Mouse (Mus musculus) embryonic facial prominence, embryonic 10.5 days (tissue): ENCODE measurements around the gene Tmem102. TPM values are rescaled to one million over a fixed set of nuclear protein-coding genes. Genes with fewer than 3 reads are reported as not detected.
A peak's percentile ranks its signal among the peaks of the same experiment; 100 is the strongest.

ENCODE experiments used
- DNase-seq: peaks from one replicate; pipeline ENCODE4 v3.0.0-alpha.2; 2017; ENCODE audit warnings: low spot score
- H3K27ac ChIP-seq: fragments of 300-500 bp; sonication (generic); replicated peaks from 2 replicates; pipeline ENCODE4 v1.5.1; 2016; ENCODE audit warnings: mild to moderate bottlenecking
- H3K27me3 ChIP-seq: fragments of 300-500 bp; sonication (generic); replicated peaks from 2 replicates; pipeline ENCODE4 v1.6.1; 2016; ENCODE audit warnings: low read depth, mild to moderate bottlenecking; ENCODE audit not compliant: poor library complexity, severe bottlenecking
- H3K36me3 ChIP-seq: fragments of 300-500 bp; sonication (generic); replicated peaks from 2 replicates; pipeline ENCODE4 v1.6.1; 2016; ENCODE audit warnings: mild to moderate bottlenecking, moderate library complexity
- H3K4me1 ChIP-seq: fragments of 300-500 bp; sonication (generic); 2 replicates; pipeline ENCODE4 v1.6.1; 2016
- H3K4me3 ChIP-seq: fragments of 300-500 bp; sonication (generic); 2 replicates; pipeline ENCODE4 v1.5.1; 2016; ENCODE audit warnings: mild to moderate bottlenecking, moderate library complexity
- H3K9me3 ChIP-seq: fragments of 300-500 bp; sonication (generic); 2 replicates; pipeline ENCODE4 v1.6.1; 2016; ENCODE audit warnings: mild to moderate bottlenecking
- WGBS: fragments of 180-500 bp; shearing (Covaris S2); methylation state at CpG from one replicate; pipeline ENCODE4 v1.1.7; 2016; 5-methylcytosine and 5-hydroxymethylcytosine counted together
- polyA plus RNA-seq: library from polyadenylated mRNA; unstranded; fragments of >200 nt; fragmentation: Nextera tagmentation; extraction: Ambion mirVana; gene quantifications from 2 replicates; pipeline ENCODE4 v1.2.1, GENCODE M21; 2016

The Tmem102 gene
- polyA plus RNA-seq, 1 experiment from 2014 or later, result 2.7 TPM

DNA sequence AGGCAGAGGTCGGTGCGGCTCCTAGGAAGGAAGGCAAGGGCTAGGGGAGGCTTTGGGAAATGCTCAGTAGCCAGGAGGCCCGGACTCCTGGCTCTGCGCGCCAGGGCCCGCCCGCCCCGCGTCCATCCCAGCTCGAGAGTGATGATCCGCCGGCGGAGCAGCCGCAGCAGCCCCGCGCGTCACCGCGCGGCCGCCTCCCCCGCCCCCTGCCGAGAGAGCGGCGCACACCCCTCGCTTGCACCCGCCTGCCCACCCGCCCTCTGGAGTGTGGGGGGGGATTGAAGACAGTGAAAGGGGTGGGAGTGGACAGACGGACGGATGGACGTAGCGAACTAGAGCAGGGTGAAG is 32.2 kb upstream of the Tmem102 start, which contains the start of gene Nlgn2:
TSS of gene Nlgn2 (minus strand) at position 181 of the 348 bp plus-strand sequence.
- H3K4me1 ChIP-seq, result peaks cover 58% of the 10 kb centered on the region
- under 1% methylated on average over 32 of the region's 32 CpGs for WGBS
- H3K4me3 ChIP-seq, result peak within 1 kb of the TSS; percentile 88
- H3K27me3 ChIP-seq, result peaks cover 44% of the 10 kb centered on the region
- DNase-seq, result no peak
- peak within 1 kb of the TSS; percentile 90 for H3K27ac ChIP-seq
- no peaks in the 10 kb centered on the region for H3K9me3 ChIP-seq
- peaks cover 15% of the 10 kb centered on the region for H3K36me3 ChIP-seq

DNA sequence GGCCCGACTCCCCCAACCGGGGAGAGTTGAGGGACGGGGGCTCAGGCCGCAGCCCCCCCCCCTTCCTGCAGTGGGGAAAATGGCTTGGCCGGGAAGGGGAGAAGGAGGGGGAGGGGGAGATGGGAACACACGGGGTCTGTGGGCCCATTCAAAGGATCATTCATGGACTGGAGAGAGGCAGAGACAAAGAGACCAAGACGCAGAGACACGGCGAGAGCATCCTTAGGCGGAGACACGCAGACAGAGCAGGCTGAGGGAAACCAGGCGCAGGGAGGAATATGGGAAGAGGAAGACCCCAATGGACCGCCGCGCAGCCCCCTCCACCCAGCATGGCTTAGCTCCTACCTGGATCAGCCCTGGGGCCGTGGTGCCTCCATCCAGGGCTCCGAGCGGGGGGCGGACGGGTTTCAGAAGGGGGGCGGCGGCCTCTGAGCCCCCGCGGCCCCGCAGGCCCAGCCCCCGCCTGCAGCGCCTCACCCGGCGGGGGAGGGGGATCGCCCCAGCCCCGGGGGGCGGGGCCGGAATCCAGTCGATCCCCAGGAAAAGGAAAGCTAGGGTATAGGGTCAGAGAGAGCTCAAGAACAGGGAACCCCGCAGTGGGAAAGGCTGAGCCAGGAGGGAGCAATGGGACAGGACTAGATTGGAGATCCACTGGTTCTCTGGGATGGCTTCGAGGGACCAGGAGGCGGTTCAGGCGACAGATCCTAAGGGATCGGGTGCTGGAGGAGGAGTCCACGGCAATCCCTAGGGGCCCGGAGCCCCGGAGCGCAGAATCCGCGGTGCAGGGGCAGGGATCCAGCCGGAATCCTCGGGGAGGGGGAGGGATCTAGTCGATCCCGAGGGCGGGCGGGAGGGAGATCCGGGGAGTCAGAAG is 31.5 kb upstream of the Tmem102 start:
- Histone ChIP-seq H3K27me3 (peaks cover 49% of the 10 kb centered on the region), H3K27ac (peak overlapping the region; percentile 90), H3K4me3 (peak overlapping the region; percentile 88), H3K9me3 (no peaks in the 10 kb centered on the region), H3K4me1 (peaks cover 58% of the 10 kb centered on the region), H3K36me3 (peaks cover 21% of the 10 kb centered on the region)
- 1% methylated on average over 51 of the region's 52 CpGs for WGBS
- DNase-seq, result peak; percentile 73

DNA sequence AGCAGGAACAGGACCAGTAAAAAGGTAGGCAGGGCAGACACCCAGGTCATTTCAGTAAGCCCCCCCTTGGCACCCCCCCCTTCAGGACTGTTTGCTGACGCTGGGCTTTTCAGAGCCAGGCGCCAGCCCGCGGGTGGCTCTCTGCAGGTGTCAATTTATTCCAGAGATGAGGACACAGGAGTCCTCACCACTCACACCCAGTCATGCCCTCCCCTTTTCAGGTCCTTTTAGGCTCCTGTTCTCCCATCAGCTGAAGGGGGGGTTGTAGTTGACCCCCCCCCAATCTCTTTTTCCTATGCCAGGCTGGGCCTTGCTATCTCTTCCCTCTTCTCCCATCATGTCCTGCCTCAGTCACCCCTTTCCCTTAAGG is 30.5 kb upstream of the Tmem102 start:
- H3K4me3 ChIP-seq, result peak overlapping the region; percentile 88
- peaks cover 62% of the 10 kb centered on the region for H3K4me1 ChIP-seq
- H3K27ac ChIP-seq, result peak overlapping the region; percentile 90
- peaks cover 49% of the 10 kb centered on the region for H3K27me3 ChIP-seq
- no peaks in the 10 kb centered on the region for H3K9me3 ChIP-seq
- DNase-seq, result no peak
- 4% methylated on average over 4 of the region's 4 CpGs for WGBS
- peaks cover 31% of the 10 kb centered on the region for H3K36me3 ChIP-seq

DNA sequence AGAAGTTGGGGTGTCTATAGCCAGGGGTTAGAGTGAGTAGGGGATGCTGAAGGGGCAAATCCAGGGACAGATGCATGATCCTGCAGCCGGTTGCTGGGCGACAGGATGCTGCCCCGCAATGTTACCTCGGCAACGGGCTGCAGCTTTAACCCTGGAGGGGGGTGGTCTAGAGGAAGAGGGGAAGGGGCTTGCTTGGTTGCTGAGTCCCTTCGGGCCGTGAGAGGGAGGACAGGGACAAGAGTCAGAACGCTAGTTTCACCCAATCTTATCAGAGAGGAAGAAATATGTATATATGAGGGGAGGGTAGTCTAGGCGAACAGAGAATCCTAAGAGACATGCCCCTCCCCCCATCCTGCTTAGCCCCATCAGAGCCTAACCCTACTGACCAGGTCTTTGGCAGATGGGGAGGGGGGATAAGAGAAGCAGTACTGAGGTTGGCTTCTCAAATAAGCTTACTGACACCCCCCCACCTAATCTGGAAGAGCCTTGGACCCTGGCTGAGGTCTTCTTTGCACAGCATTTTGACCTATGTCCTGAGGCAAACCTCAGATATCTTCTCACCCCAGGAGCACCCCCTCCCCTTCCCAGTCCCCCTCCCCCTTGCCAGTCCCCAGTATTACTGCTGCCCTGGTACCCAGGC is 30.0 kb upstream of the Tmem102 start:
- peak; percentile 66 for DNase-seq
- Histone ChIP-seq H3K27me3 (peaks cover 49% of the 10 kb centered on the region), H3K9me3 (no peaks in the 10 kb centered on the region), H3K4me3 (peak overlapping the region; percentile 88), H3K27ac (peak overlapping the region; percentile 90; the same call in 1 of the 2 replicates), H3K36me3 (peaks cover 34% of the 10 kb centered on the region), H3K4me1 (peaks cover 64% of the 10 kb centered on the region)
- 5% methylated on average over 9 of the region's 9 CpGs for WGBS

DNA sequence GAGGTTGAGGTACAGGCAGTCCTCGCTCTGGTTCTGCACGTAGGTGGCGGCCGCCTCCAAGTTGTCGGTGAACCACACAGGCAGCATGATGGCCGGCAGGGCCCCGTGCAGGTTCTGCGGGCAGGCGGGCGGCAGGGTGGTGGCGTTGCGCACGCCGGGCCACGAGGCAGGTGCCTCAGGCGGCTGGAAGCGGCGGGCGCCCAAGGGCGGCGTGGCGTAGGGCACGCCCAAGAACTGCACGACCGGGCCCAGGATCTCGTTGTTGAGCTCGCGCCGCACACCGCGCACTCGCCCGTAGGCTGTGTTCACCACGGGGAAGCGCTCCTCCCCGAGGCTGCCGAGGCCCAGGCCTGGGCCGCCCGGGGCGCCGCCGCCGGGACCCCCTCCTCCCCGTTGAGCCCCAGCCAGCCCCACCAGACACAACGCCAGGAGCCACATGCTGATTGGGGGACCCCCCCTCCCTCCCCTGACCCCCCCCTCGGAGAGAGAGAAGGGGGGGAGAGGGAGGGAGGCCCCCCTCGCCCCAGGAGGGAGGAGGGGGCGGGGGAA is 28.7 kb upstream of the Tmem102 start:
- WGBS, result 8% methylated on average over 48 of the region's 48 CpGs
- H3K4me1 ChIP-seq, result peaks cover 64% of the 10 kb centered on the region
- H3K27me3 ChIP-seq, result peaks cover 49% of the 10 kb centered on the region
- peak overlapping the region; percentile 88 for H3K4me3 ChIP-seq
- H3K36me3 ChIP-seq, result peaks cover 42% of the 10 kb centered on the region
- H3K9me3 ChIP-seq, result no peaks in the 10 kb centered on the region
- H3K27ac ChIP-seq, result peak overlapping the region; percentile 79
- DNase-seq, result peak; percentile 66

DNA sequence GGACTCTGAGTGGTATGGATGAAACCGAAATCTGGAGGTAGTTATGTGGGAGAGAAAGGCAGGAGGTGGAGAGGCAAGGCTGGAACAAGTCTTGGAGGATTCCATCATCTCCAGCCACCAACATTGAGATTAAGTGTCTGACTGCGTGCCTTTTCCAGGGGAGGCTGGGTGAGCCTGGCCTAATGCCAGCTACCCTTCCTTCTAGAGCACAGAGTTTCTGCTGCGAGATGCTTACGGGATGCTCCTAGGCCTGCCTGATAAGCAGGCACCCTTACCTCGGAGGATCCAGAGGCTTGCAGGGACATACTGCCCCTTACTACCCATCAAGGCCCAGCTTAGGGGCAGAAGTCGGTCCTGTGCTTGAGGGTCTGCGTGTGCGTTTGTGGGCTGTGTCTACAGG is 28.1 kb upstream of the Tmem102 start:
- Histone ChIP-seq H3K9me3 (no peaks in the 10 kb centered on the region), H3K36me3 (peaks cover 47% of the 10 kb centered on the region), H3K27me3 (peaks cover 49% of the 10 kb centered on the region), H3K4me3 (peak overlapping the region; percentile 88), H3K27ac (peak overlapping the region; percentile 79), H3K4me1 (peaks cover 64% of the 10 kb centered on the region)
- DNase-seq, result no peak
- WGBS, result 58% methylated on average over 8 of the region's 8 CpGs

DNA sequence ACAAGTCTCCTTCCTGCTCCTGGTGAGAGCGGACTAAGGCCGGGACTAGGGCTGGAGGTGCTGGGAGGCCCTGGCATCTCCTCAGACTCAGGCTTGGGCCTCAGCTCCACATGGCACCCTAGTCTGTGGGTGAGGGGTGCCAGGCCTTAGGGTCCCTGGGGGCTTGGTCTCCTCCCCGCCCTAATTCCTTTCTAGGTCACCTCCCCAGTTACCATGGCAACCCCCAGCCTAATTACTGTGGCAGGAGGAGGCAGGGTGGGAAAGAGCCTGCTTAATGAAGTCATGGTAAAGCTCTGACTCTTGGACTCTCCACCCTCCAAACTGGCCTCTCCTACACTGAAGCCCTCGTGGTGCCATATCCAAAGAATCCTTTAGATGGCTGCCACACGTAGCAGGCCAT is 23.4 kb upstream of the Tmem102 start:
- H3K4me3 ChIP-seq, result no peak overlapping the region

DNA sequence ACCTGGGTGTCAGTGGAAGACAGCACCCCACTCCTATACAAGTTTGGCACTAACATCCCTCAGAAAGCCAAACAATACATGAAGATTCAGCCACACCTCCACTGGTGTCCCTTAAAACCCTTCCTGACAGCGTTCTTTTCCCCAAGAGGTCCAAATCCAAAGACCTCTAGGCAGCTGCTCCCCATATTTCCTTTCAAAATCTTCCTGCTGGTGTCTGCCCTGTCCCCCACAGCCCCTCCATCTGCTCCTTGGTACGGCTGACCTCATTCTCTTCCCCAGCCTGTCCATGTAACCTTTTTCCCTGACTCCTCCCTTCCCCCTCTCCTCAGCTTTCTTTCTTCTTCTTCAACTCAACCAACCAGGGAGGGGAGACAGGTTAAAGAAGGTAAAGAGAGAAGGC is 18.0 kb upstream of the Tmem102 start:
- no peak for DNase-seq
- H3K36me3 ChIP-seq, result peaks cover 46% of the 10 kb centered on the region

More for the DNA sequence above, 23.4 kb upstream of the Tmem102 start:
- H3K36me3 ChIP-seq, result peaks cover 92% of the 10 kb centered on the region
- H3K27ac ChIP-seq, result 0 out of 2 replicates have a peak overlapping the region, but pooled peaks have one; percentile 5
- H3K27me3 ChIP-seq, result peaks cover 17% of the 10 kb centered on the region
- DNase-seq, result no peak
- H3K9me3 ChIP-seq, result peaks cover 7% of the 10 kb centered on the region; the same call in 1 of the 2 replicates
- peaks cover 26% of the 10 kb centered on the region for H3K4me1 ChIP-seq
- WGBS, result 72% methylated on average over 5 of the region's 5 CpGs

DNA sequence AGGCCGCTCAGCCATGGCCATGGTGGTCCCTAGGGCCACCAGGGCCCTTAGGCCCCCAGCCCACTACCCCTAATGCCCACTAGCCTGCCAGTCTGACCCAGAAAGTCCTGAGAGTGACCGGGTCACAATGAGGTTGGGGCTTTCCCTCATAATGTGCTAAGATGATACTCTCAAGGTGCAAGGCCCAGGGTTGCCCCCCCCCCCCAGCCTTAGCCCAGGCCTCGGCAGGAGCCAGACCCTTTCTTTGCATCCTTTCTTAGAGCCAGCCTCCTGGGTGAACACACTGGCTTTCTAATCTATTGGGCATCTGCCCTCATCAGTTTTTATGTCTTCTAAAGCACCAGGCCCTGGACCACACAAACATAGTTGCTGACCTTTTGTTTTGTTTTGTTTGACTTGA is 16.7 kb upstream of the Tmem102 start, which contains the start of gene Spem1:
TSS of gene Spem1 (minus strand) at position 101 of the 400 bp plus-strand sequence.
- no peak for DNase-seq
- Histone ChIP-seq H3K36me3 (peaks cover 32% of the 10 kb centered on the region), H3K9me3 (peaks cover 13% of the 10 kb centered on the region; the same call in 1 of the 2 replicates), H3K4me3 (no peak within 1 kb of the TSS), H3K27me3 (no peaks in the 10 kb centered on the region), H3K27ac (no peak within 1 kb of the TSS), H3K4me1 (peaks cover 9% of the 10 kb centered on the region; the same call in 1 of the 2 replicates)
- WGBS, result 85% methylated on average over 3 of the region's 3 CpGs

More for the DNA sequence above, 18.0 kb upstream of the Tmem102 start:
- Histone ChIP-seq H3K27ac (no peak overlapping the region), H3K9me3 (peaks cover 7% of the 10 kb centered on the region; the same call in 1 of the 2 replicates), H3K4me3 (no peak overlapping the region), H3K27me3 (no peaks in the 10 kb centered on the region), H3K4me1 (peaks cover 9% of the 10 kb centered on the region; the same call in 1 of the 2 replicates)
- 75% methylated on average over 2 of the region's 2 CpGs for WGBS

DNA sequence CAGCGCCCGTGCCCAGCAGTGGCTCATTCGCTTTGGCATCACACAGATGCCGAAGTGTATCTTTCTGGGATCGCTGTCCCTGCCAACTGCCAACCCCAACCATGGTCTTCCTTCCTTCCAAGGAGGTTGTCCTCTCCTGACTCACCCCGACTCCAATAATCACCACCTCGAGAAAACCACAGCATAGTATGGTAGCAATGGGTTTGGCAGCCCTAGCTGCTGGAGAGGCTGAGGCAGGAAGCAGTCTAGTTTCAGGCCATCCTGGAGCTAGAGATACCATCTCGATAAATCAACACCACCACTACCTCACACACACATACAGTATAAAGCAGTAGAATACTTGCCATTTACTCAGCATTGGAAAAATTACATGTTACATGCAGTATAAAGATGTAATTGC is 13.4 kb upstream of the Tmem102 start:
- DNase-seq, result no peak
- peaks cover under 1% of the 10 kb centered on the region for H3K36me3 ChIP-seq
- no peak overlapping the region for H3K4me3 ChIP-seq
- H3K9me3 ChIP-seq, result peaks cover 15% of the 10 kb centered on the region; the same call in 1 of the 2 replicates
- H3K27me3 ChIP-seq, result no peaks in the 10 kb centered on the region; the same call in 1 of the 2 replicates
- peaks cover 4% of the 10 kb centered on the region; the same call in 1 of the 2 replicates for H3K4me1 ChIP-seq
- H3K27ac ChIP-seq, result no peak overlapping the region
- 91% methylated on average over 8 of the region's 8 CpGs for WGBS

DNA sequence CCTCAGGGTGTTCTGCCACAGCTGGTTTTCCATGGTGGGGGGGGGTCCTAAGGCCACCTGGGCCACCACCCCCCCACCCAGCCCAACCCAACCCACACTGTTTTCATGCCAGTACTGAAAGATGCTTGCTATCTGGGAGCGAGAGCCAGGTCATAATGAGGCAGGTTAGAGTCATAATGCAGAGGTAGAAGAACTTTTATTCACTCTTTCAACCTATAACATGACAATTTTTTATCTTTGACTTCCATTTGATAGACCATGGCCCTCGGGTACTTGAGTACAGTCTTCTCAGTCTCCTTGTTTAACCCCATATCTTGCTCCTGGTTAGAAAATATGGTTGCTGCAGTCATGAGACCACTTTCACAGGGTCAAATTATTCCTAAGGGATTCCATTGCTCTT is 12.9 kb upstream of the Tmem102 start, which contains the start of gene Spem2:
TSS of gene Spem2 (minus strand) at position 101 of the 400 bp plus-strand sequence.
- Histone ChIP-seq H3K27ac (no peak within 1 kb of the TSS), H3K36me3 (no peaks in the 10 kb centered on the region), H3K9me3 (peaks cover 15% of the 10 kb centered on the region; the same call in 1 of the 2 replicates), H3K4me3 (no peak within 1 kb of the TSS), H3K27me3 (no peaks in the 10 kb centered on the region; the same call in 1 of the 2 replicates), H3K4me1 (no peaks in the 10 kb centered on the region)
- DNase-seq, result no peak
- WGBS, result 80% methylated on average over 2 of the region's 2 CpGs

DNA sequence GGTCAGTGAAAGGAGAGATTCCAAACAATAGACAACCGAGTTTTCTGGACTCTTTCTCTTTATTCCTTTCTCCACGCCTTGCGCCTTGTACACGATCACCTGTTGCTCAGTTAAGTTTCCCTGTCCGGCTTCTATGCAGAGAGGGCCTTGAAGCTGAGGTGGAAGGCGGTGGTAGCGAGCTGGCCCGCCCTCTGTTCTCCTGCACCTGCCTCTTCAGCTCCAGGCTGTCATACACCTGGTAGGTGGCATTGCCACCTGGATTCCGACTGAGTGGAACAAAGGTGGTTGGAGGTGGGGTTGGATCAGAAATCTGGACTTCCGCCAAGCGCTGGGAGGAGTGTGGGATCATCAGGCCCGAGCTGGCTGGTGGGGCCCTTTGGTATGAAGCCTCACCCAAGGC is 11.1 kb upstream of the Tmem102 start:
- peaks cover 15% of the 10 kb centered on the region; the same call in 1 of the 2 replicates for H3K9me3 ChIP-seq
- no peaks in the 10 kb centered on the region for H3K4me1 ChIP-seq
- H3K36me3 ChIP-seq, result no peaks in the 10 kb centered on the region
- no peak overlapping the region for H3K4me3 ChIP-seq
- H3K27ac ChIP-seq, result no peak overlapping the region
- no peaks in the 10 kb centered on the region; the same call in 1 of the 2 replicates for H3K27me3 ChIP-seq
- no peak for DNase-seq
- WGBS, result 92% methylated on average over 12 of the region's 12 CpGs
